Mouse (Mus musculus) frontal cortex, postnatal 36 days (tissue): ENCODE measurements around the gene 9530068E07Rik.
"Not testable (repeated sequence)": the region's sequence is repeated elsewhere in the genome, so short reads cannot be mapped to it uniquely, and the experiment has no call there.

Experiments
- DNase-seq, 2 experiments: peaks; one replicate each; pipeline ENCODE4 v3.0.0; 2022; ENCODE audit warnings: low spot score in 2 of 2

The 9530068E07Rik gene

GRCm38 (mm10) chr11:52395940-52396596 is at the start of gene 9530068E07Rik:
Gene 9530068E07Rik, plus strand, starts transcription at chr11:52396428.
- DNase-seq = peak; percentile 92 to 95

GRCm38 (mm10) chr11:52346635-52347005 is 49.6 kb upstream of the 9530068E07Rik start:
- DNase-seq = no peak

- no peak for DNase-seq
Observed at GRCm38 (mm10) chr11:52348156-52348555, 48.1 kb upstream of the 9530068E07Rik start.

GRCm38 (mm10) chr11:52348724-52349123 is 47.5 kb upstream of the 9530068E07Rik start:
- DNase-seq = no peak

- DNase-seq = no peak
Observed at GRCm38 (mm10) chr11:52350924-52351323, 45.3 kb upstream of the 9530068E07Rik start.

- no peak for DNase-seq
Observed at GRCm38 (mm10) chr11:52352271-52352670, 44.0 kb upstream of the 9530068E07Rik start.

GRCm38 (mm10) chr11:52354644-52355043 is 41.6 kb upstream of the 9530068E07Rik start:
- DNase-seq = no peak

GRCm38 (mm10) chr11:52355601-52356000 is 40.6 kb upstream of the 9530068E07Rik start:
- no peak for DNase-seq

GRCm38 (mm10) chr11:52357091-52357490 is 39.1 kb upstream of the 9530068E07Rik start:
- not testable (repeated sequence) for DNase-seq

GRCm38 (mm10) chr11:52358520-52358919 is 37.7 kb upstream of the 9530068E07Rik start:
- peak in 1 of 2 experiments; percentile 25 for DNase-seq

- DNase-seq = peak; percentile 51 to 66
Observed at GRCm38 (mm10) chr11:52359686-52360470, 36.4 kb upstream of the 9530068E07Rik start.

- peak; percentile 90 to 92 for DNase-seq
Observed at GRCm38 (mm10) chr11:52360471-52361277, 35.6 kb upstream of the 9530068E07Rik start, which contains the start of gene Vdac1. Gene Vdac1, plus strand, starts transcription at chr11:52360860.

- DNase-seq = peak in 1 of 2 experiments; percentile 35
Observed at GRCm38 (mm10) chr11:52361287-52361921, 34.8 kb upstream of the 9530068E07Rik start.

- DNase-seq = no peak
Observed at GRCm38 (mm10) chr11:52364376-52364775, 31.9 kb upstream of the 9530068E07Rik start.

- DNase-seq = peak; percentile 26 to 35
Observed at GRCm38 (mm10) chr11:52365143-52365542, 31.1 kb upstream of the 9530068E07Rik start.

GRCm38 (mm10) chr11:52366358-52366757 is 29.9 kb upstream of the 9530068E07Rik start:
- DNase-seq = no peak

- DNase-seq = no peak
Observed at GRCm38 (mm10) chr11:52368176-52368985, 27.8 kb upstream of the 9530068E07Rik start.

GRCm38 (mm10) chr11:52369252-52370134 is 26.7 kb upstream of the 9530068E07Rik start:
- DNase-seq = peak in 1 of 2 experiments; percentile 43

GRCm38 (mm10) chr11:52370135-52370452 is 26.1 kb upstream of the 9530068E07Rik start:
- no peak for DNase-seq

GRCm38 (mm10) chr11:52370538-52370937 is 25.7 kb upstream of the 9530068E07Rik start:
- DNase-seq = peak in 1 of 2 experiments; percentile 54
